Comparison of ENCODE assay signal across 8 mouse cellular contexts in the genomic region with DNA sequence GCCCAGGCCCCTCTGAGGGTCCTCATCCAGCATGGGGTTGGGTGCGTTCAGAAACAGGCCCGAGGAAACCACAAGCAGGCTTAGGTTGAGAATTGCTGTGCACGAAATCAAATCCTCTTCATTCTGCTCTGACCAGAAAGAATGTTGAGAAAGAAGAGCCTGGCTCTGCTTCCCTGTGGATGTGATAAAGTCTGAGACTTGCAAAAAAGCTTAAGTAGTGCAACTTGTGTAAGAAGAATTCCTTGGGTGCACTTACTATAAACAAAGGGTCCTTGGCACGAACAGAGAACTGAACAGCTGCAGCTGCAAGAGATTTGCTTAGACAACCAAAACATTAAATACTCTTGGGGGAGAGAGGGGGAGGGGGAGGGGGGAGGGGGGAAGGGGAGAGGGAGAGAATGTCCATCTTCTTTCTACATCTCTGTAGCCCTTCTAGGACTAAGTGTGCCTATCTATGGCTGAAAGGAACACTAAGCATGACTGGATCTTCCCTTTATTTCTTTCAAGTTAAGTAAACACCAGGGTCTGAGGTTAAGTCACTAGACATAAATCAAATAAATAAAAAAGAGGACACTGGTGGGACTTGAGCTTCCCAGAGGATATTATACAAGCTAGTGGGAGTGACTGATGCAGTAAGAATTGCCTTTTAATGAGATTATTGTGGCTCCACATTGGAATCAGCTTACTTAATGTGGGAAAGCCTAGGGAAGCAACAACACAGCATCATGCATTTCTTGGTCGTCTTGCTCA. TPM values are rescaled to one million over a fixed set of nuclear protein-coding genes. Genes with fewer than 3 reads are reported as not detected.
A peak's percentile ranks its signal among the peaks of the same experiment; 100 is the strongest.
DNase-seq lines count a peak whose midpoint lies in the region; ATAC-seq and TF ChIP-seq lines count a peak whose summit lies in the region.

No protein-coding gene starts in this region.

- H3K4me2 ChIP-seq in forebrain, postnatal 0 days (ENCODE audit: low read depth), result no peak overlapping the region
- no peak overlapping the region for H3K4me2 ChIP-seq in neural tube, embryonic 13.5 days
- no peak overlapping the region for H3K4me2 ChIP-seq in liver, postnatal 0 days (ENCODE audit: low read depth, low read length)

- no peak for DNase-seq in forebrain, embryonic 10.5 days (ENCODE audit: extremely low spot score, low spot score)
- no peak for DNase-seq in forebrain, postnatal 0 days
- no peak for DNase-seq in neural tube, embryonic 10.5 days (ENCODE audit: extremely low spot score, low spot score)
- no peak for DNase-seq in liver, postnatal 0 days
- DNase-seq in urinary bladder, postnatal 14 days (ENCODE audit: low spot score), result no peak
- DNase-seq in right cerebral cortex, postnatal 14 days, result no peak
- DNase-seq in frontal cortex, postnatal 14 days (ENCODE audit: low spot score in 2 of 2), result no peak

- no peak for TF ChIP-seq CTCF in forebrain, postnatal 0 days (IDR thresholded peaks at IDR 0.05; ENCODE audit: low read depth)
- TF ChIP-seq CTCF in liver, postnatal 0 days (IDR thresholded peaks at IDR 0.05; ENCODE audit: low read depth), result no peak

- no peaks in the 10 kb centered on the region for H3K36me3 ChIP-seq in forebrain, embryonic 10.5 days (replicated peaks)
- H3K36me3 ChIP-seq in forebrain, postnatal 0 days (ENCODE audit: insufficient read depth), result no peaks in the 10 kb centered on the region
- no peaks in the 10 kb centered on the region for H3K36me3 ChIP-seq in neural tube, embryonic 13.5 days
- no peaks in the 10 kb centered on the region for H3K36me3 ChIP-seq in liver, postnatal 0 days (replicated peaks; ENCODE audit: insufficient read depth, low read length)

- no peak for ATAC-seq in forebrain, postnatal 0 days
- ATAC-seq in neural tube, embryonic 13.5 days (ENCODE audit: low read depth), result no peak
- ATAC-seq in liver, postnatal 0 days, result no peak

- peak overlapping the region; percentile 36; the same call in 1 of the 2 replicates for H3K27ac ChIP-seq in forebrain, embryonic 10.5 days
- no peak overlapping the region for H3K27ac ChIP-seq in forebrain, postnatal 0 days (ENCODE audit: low read depth, low read length)
- peak overlapping the region; percentile 61 for H3K27ac ChIP-seq in neural tube, embryonic 13.5 days (replicated peaks)
- H3K27ac ChIP-seq in liver, postnatal 0 days (ENCODE audit: low read depth), result peak overlapping the region; percentile 55

- H3K9me3 ChIP-seq in forebrain, embryonic 10.5 days, result no peaks in the 10 kb centered on the region
- no peaks in the 10 kb centered on the region for H3K9me3 ChIP-seq in forebrain, postnatal 0 days (ENCODE audit: low read length)
- H3K9me3 ChIP-seq in neural tube, embryonic 13.5 days, result no peaks in the 10 kb centered on the region
- no peaks in the 10 kb centered on the region for H3K9me3 ChIP-seq in liver, postnatal 0 days (ENCODE audit: low read length)

- H3K4me3 ChIP-seq in forebrain, embryonic 10.5 days, result no peak overlapping the region
- no peak overlapping the region for H3K4me3 ChIP-seq in forebrain, postnatal 0 days (ENCODE audit: low read depth, low read length)
- no peak overlapping the region for H3K4me3 ChIP-seq in neural tube, embryonic 13.5 days
- H3K4me3 ChIP-seq in liver, postnatal 0 days (ENCODE audit: low read depth, low read length), result no peak overlapping the region

- 29% methylated on average over 5 of the region's 5 CpGs for WGBS in forebrain, embryonic 10.5 days
- 29% methylated on average over 5 of the region's 5 CpGs for WGBS in forebrain, postnatal 0 days
- 35% methylated on average over 5 of the region's 5 CpGs for WGBS in neural tube, embryonic 13.5 days
- 51% methylated on average over 5 of the region's 5 CpGs for WGBS in liver, postnatal 0 days (ENCODE audit: insufficient replicate concordance)

- no peak overlapping the region for H3K9ac ChIP-seq in forebrain, postnatal 0 days
- no peak overlapping the region for H3K9ac ChIP-seq in neural tube, embryonic 13.5 days
- H3K9ac ChIP-seq in liver, postnatal 0 days (replicated peaks), result no peak overlapping the region

- H3K27me3 ChIP-seq in forebrain, embryonic 10.5 days (ENCODE audit: poor library complexity, severe bottlenecking), result no peaks in the 10 kb centered on the region
- H3K27me3 ChIP-seq in forebrain, postnatal 0 days (ENCODE audit: insufficient read depth, low read length), result no peaks in the 10 kb centered on the region
- no peaks in the 10 kb centered on the region; the same call in 1 of the 2 replicates for H3K27me3 ChIP-seq in neural tube, embryonic 13.5 days
- H3K27me3 ChIP-seq in liver, postnatal 0 days (ENCODE audit: insufficient read depth, low read length), result no peaks in the 10 kb centered on the region

- no peak for TF ChIP-seq EP300 in liver, postnatal 0 days (IDR thresholded peaks at IDR 0.05; ENCODE audit: low read depth)

- H3K4me1 ChIP-seq in forebrain, embryonic 10.5 days, result peaks cover 36% of the 10 kb centered on the region
- no peaks in the 10 kb centered on the region; the same call in 1 of the 2 replicates for H3K4me1 ChIP-seq in forebrain, postnatal 0 days (ENCODE audit: insufficient read depth)
- H3K4me1 ChIP-seq in neural tube, embryonic 13.5 days (replicated peaks), result peaks cover 25% of the 10 kb centered on the region
- H3K4me1 ChIP-seq in liver, postnatal 0 days (ENCODE audit: insufficient read depth), result peaks cover 17% of the 10 kb centered on the region; the same call in 1 of the 2 replicates

RNA-seq across cellular contexts. Expression of gene Nid2, which starts 12.8 kb away (rescaled TPM):
- 50.2 and 55.6 TPM in 2 replicates for polyA plus RNA-seq in forebrain, embryonic 10.5 days (2016; fragmentation: Nextera tagmentation; extraction: Ambion mirVana)
- total RNA-seq in forebrain, postnatal 0 days (2014; rRNA removed), result 17.3 and 26.8 TPM in 2 replicates
- 18.5 and 18.6 TPM in 2 replicates for polyA plus RNA-seq in forebrain, postnatal 0 days (2015; fragmentation: Nextera tagmentation; extraction: Ambion mirVana)
- polyA plus RNA-seq in neural tube, embryonic 13.5 days (2015; fragmentation: Nextera tagmentation; extraction: Ambion mirVana), result 56.6 and 58.3 TPM in 2 replicates
- 4.9 and 5.9 TPM in 2 replicates for polyA plus RNA-seq in liver, postnatal 0 days (2015; fragmentation: Nextera tagmentation; extraction: Ambion mirVana)
